Mouse (Mus musculus): ENCODE measurements around the gene Gm20865. TPM values are rescaled to one million over a fixed set of nuclear protein-coding genes. Genes with fewer than 3 reads are reported as not detected.
"Not testable (repeated sequence)": the region's sequence is repeated elsewhere in the genome, so short reads cannot be mapped to it uniquely, and the experiment has no call there.

Gm20865 gene
- not detected in 2 replicates for polyA plus RNA-seq (2012; rRNA removed)

GRCm38 (mm10) chrY:21241275-21241674 is at the start of gene Gm20865:
TSS of gene Gm20865 (plus strand) at chrY:21241575.
- not testable (repeated sequence) for DNase-seq (ENCODE audit: low spot score)

Other genes with a start within 250 kb of the Gm20865 start
- gene Gm29866, start 247.9 kb upstream of the Gm20865 start, polyA plus RNA-seq (2012; rRNA removed) = not detected in 2 replicates
- gene Gm20909, start 77.0 kb upstream of the Gm20865 start, polyA plus RNA-seq (2012; rRNA removed) = not detected in 2 replicates